Mouse (Mus musculus) MEL (cell line): Measurements from ENCODE around the gene Gm38392. TPM values are rescaled to one million over a fixed set of nuclear protein-coding genes. Genes with fewer than 3 reads are reported as not detected.

Source experiments
- DNase-seq: peaks from one replicate; pipeline ENCODE4 v3.0.0; 2011; ENCODE audit warnings: low read depth, low spot score
- H3K27ac ChIP-seq: 2 replicates; pipeline ENCODE4 v1.5.1; 2012; ENCODE audit warnings: low read depth, mild to moderate bottlenecking, control low read depth, low read length, moderate library complexity; ENCODE audit not compliant: control insufficient read depth
- H3K27me3 ChIP-seq, 2 experiments: fragments of 150-350 bp in 1 of 2; sonication (generic) in 1 of 2; 2 replicates each; pipeline ENCODE4 v1.6.1; 2012; ENCODE audit warnings: low read length in 2 of 2, mild to moderate bottlenecking in 2 of 2, improper control_type of control experiment in 1 of 2, moderate library complexity in 1 of 2; ENCODE audit not compliant: insufficient read depth in 2 of 2, control insufficient read depth in 1 of 2
- H3K36me3 ChIP-seq, 2 experiments: 2 replicates each; pipeline ENCODE4 v1.6.1; 2012 to 2014; ENCODE audit warnings: low read length in 2 of 2, improper control_type of control experiment in 1 of 2, inconsistent platforms in 1 of 2, mild to moderate bottlenecking in 1 of 2; ENCODE audit not compliant: insufficient read depth in 2 of 2, control insufficient read depth in 1 of 2
- H3K4me1 ChIP-seq, 2 experiments: fragments of 150-350 bp in 1 of 2; sonication (generic) in 1 of 2; 2 replicates each; pipeline ENCODE4 v1.6.1; 2012; ENCODE audit warnings: low read length in 2 of 2, improper control_type of control experiment in 1 of 2, mild to moderate bottlenecking in 1 of 2; ENCODE audit not compliant: insufficient read depth in 2 of 2, control insufficient read depth in 1 of 2
- H3K4me3 ChIP-seq, 2 experiments: fragments of 150-350 bp in 1 of 2; sonication (generic) in 1 of 2; 2 replicates each; pipeline ENCODE4 v1.5.1; 2012; ENCODE audit warnings: low read depth in 2 of 2, low read length in 2 of 2, mild to moderate bottlenecking in 2 of 2, moderate library complexity in 2 of 2, control low read depth in 1 of 2, improper control_type of control experiment in 1 of 2; ENCODE audit not compliant: control insufficient read depth in 1 of 2, insufficient read depth in 1 of 2
- H3K79me2 ChIP-seq: 2 replicates; pipeline ENCODE4 v1.6.1; 2012; ENCODE audit warnings: mild to moderate bottlenecking, low read length, moderate library complexity; ENCODE audit not compliant: control insufficient read depth, poor library complexity, insufficient read depth
- H3K9ac ChIP-seq: 2 replicates; pipeline ENCODE4 v1.6.1; 2012; ENCODE audit warnings: low read depth, mild to moderate bottlenecking, control low read depth, low read length, moderate library complexity; ENCODE audit not compliant: control insufficient read depth, poor library complexity, severe bottlenecking
- H3K9me3 ChIP-seq: fragments of 150-350 bp; sonication (generic); replicated peaks from 2 replicates; pipeline ENCODE4 v1.6.1; 2012; ENCODE audit warnings: mild to moderate bottlenecking, low read length, improper control_type of control experiment, moderate library complexity; ENCODE audit not compliant: insufficient read depth
- BHLHE40 ChIP-seq: IDR thresholded peaks from 2 replicates; pipeline ENCODE4 v1.6.1; 2012; ENCODE audit warnings: low read depth, mild to moderate bottlenecking, inconsistent platforms, low read length, improper control_type of control experiment, borderline replicate concordance
- CHD1 ChIP-seq: IDR thresholded peaks from 2 replicates; pipeline ENCODE4 v1.6.1; 2012; ENCODE audit warnings: low read depth, mild to moderate bottlenecking, inconsistent platforms, low read length, improper control_type of control experiment
- CHD2 ChIP-seq: IDR thresholded peaks from 2 replicates; pipeline ENCODE4 v1.6.1; 2011; ENCODE audit warnings: low read length, improper control_type of control experiment
- E2F4 ChIP-seq: IDR thresholded peaks from 2 replicates; pipeline ENCODE4 v1.6.1; 2011; ENCODE audit warnings: low read depth, low read length, improper control_type of control experiment, borderline replicate concordance
- ELF1 ChIP-seq: IDR thresholded peaks from 2 replicates; pipeline ENCODE4 v1.6.1; 2014; ENCODE audit warnings: low read depth, mild to moderate bottlenecking, inconsistent platforms, low read length, improper control_type of control experiment, moderate library complexity
- EP300 ChIP-seq, 2 experiments: IDR thresholded peaks; 2 replicates each; pipeline ENCODE4 v1.6.1; 2011; ENCODE audit warnings: improper control_type of control experiment in 2 of 2, low read length in 2 of 2, low read depth in 1 of 2, mild to moderate bottlenecking in 1 of 2
- ETS1 ChIP-seq: IDR thresholded peaks from 2 replicates; pipeline ENCODE4 v1.6.1; 2012; ENCODE audit warnings: low read depth, mild to moderate bottlenecking, inconsistent platforms, low read length, improper control_type of control experiment, moderate library complexity
- GABPA ChIP-seq: IDR thresholded peaks from 2 replicates; pipeline ENCODE4 v1.6.1; 2012; ENCODE audit warnings: low read depth, mild to moderate bottlenecking, inconsistent platforms, low read length, improper control_type of control experiment, moderate library complexity
- GATA1 ChIP-seq: IDR thresholded peaks from 2 replicates; pipeline ENCODE4 v1.6.1; 2011; ENCODE audit warnings: low read depth, low read length, improper control_type of control experiment
- JUND ChIP-seq: IDR thresholded peaks from 2 replicates; pipeline ENCODE4 v1.6.1; 2011; ENCODE audit warnings: low read depth, mild to moderate bottlenecking, improper control_type of control experiment, low read length
- MAFK ChIP-seq: IDR thresholded peaks from 2 replicates; pipeline ENCODE4 v1.6.1; 2011; ENCODE audit warnings: low read depth, mild to moderate bottlenecking, low read length, improper control_type of control experiment, borderline replicate concordance
- MAX ChIP-seq: IDR thresholded peaks from 2 replicates; pipeline ENCODE4 v1.6.1; 2011; ENCODE audit warnings: low read length, improper control_type of control experiment
- MYC ChIP-seq: IDR thresholded peaks from 2 replicates; pipeline ENCODE4 v1.6.1; 2011; ENCODE audit warnings: low read depth, mild to moderate bottlenecking, low read length, improper control_type of control experiment, moderate library complexity
- NELFE ChIP-seq: IDR thresholded peaks from 2 replicates; pipeline ENCODE4 v1.6.1; 2011; ENCODE audit warnings: low read depth, low read length, improper control_type of control experiment
- POLR2AphosphoS5 ChIP-seq: IDR thresholded peaks from 2 replicates; pipeline ENCODE4 v1.6.1; 2012; ENCODE audit warnings: low read depth, borderline replicate concordance, mild to moderate bottlenecking, inconsistent platforms, low read length, moderate library complexity, mixed read lengths
- SIN3A ChIP-seq: IDR thresholded peaks from 2 replicates; pipeline ENCODE4 v1.6.1; 2012; ENCODE audit warnings: low read length, improper control_type of control experiment, inconsistent platforms
- TCF12 ChIP-seq: IDR thresholded peaks from 2 replicates; pipeline ENCODE4 v1.6.1; 2014; ENCODE audit warnings: low read depth, mild to moderate bottlenecking, inconsistent platforms, low read length, improper control_type of control experiment, moderate library complexity
- USF1 ChIP-seq: IDR thresholded peaks from 2 replicates; pipeline ENCODE4 v1.6.1; 2014; ENCODE audit warnings: low read depth, mild to moderate bottlenecking, inconsistent platforms, low read length, improper control_type of control experiment, moderate library complexity
- USF2 ChIP-seq, 2 experiments: IDR thresholded peaks; 2 replicates each; pipeline ENCODE4 v1.6.1; 2011 to 2012; ENCODE audit warnings: improper control_type of control experiment in 2 of 2, low read length in 2 of 2, borderline replicate concordance in 1 of 2, inconsistent platforms in 1 of 2, low read depth in 1 of 2, mild to moderate bottlenecking in 1 of 2; ENCODE audit not compliant: insufficient read depth in 1 of 2
- ZC3H11A ChIP-seq: IDR thresholded peaks from 2 replicates; pipeline ENCODE4 v1.6.1; 2012; ENCODE audit warnings: low read depth, mild to moderate bottlenecking, inconsistent platforms, low read length, improper control_type of control experiment
- ZKSCAN1 ChIP-seq: IDR thresholded peaks from 2 replicates; pipeline ENCODE4 v1.6.1; 2012; ENCODE audit warnings: low read depth, mild to moderate bottlenecking, inconsistent platforms, low read length, improper control_type of control experiment, moderate library complexity
- ZMIZ1 ChIP-seq: IDR thresholded peaks from 2 replicates; pipeline ENCODE4 v1.6.1; 2012; ENCODE audit warnings: low read depth, mild to moderate bottlenecking, inconsistent platforms, low read length, improper control_type of control experiment, moderate library complexity
- ZNF384 ChIP-seq: IDR thresholded peaks from 2 replicates; pipeline ENCODE4 v1.6.1; 2012; ENCODE audit warnings: low read depth, mild to moderate bottlenecking, inconsistent platforms, low read length, improper control_type of control experiment
- polyA plus RNA-seq, 2 experiments: library from polyadenylated mRNA; stranded (reverse) in 1 of 2; unstranded in 1 of 2; fragments of >175 nt in 1 of 2; fragments of >200 nt in 1 of 2; gene quantifications; 2 replicates each; pipeline versions ENCODE4 v1.2.1 to v1.2.4; 2012; ENCODE audit warnings: low replicate concordance in 2 of 2, low read depth in 1 of 2; ENCODE audit not compliant: insufficient read length in 2 of 2, insufficient read depth in 1 of 2, missing spikeins in 1 of 2
- total RNA-seq: library from RNA; depleted of rRNA; stranded (reverse); fragments of 300-350 nt; gene quantifications from 2 replicates; pipeline ENCODE4 v1.2.3, GENCODE M21; 2012

Gene Gm38392
- total and polyA plus RNA-seq, 3 experiments, result 0.69 to 0.84 TPM; not detected in 1

- Histone ChIP-seq H3K4me3 (no peak overlapping the region), H3K9me3 (no peaks in the 10 kb centered on the region), H3K4me1 (peaks cover 0 to 3% of the 10 kb centered on the region in 2 experiments; a peak in 3 of 4 replicates), H3K27ac (no peak overlapping the region), H3K79me2 (no peaks in the 10 kb centered on the region), H3K27me3 (peaks cover 5 to 11% of the 10 kb centered on the region in 2 experiments), H3K36me3 (no peaks in the 10 kb centered on the region; a peak in 1 of 4 replicates), H3K9ac (no peak overlapping the region)
- no peak for DNase-seq
- no peak for TF ChIP-seq MAFK
- TF ChIP-seq TCF12, result no peak
These were observed 87.4 kb downstream of the Gm38392 start for GRCm38 (mm10) chr3:88199541-88200110.

- Histone ChIP-seq H3K4me1 (peaks cover 0 to 3% of the 10 kb centered on the region in 2 experiments; a peak in 3 of 4 replicates), H3K27ac (no peak overlapping the region), H3K4me3 (no peak overlapping the region), H3K9me3 (no peaks in the 10 kb centered on the region), H3K36me3 (no peaks in the 10 kb centered on the region; a peak in 1 of 4 replicates), H3K27me3 (peaks cover 5 to 7% of the 10 kb centered on the region in 2 experiments), H3K79me2 (no peaks in the 10 kb centered on the region), H3K9ac (no peak overlapping the region)
- no peak for DNase-seq
- TF ChIP-seq SIN3A (no peak), E2F4 (no peak), ZMIZ1 (no peak), ETS1 (no peak), GATA1 (no peak), MYC (no peak), POLR2AphosphoS5 (no peak), BHLHE40 (no peak), CHD1 (no peak)
These were observed 88.4 kb downstream of the Gm38392 start for GRCm38 (mm10) chr3:88198505-88199020.

- Histone ChIP-seq H3K9ac (no peak overlapping the region), H3K9me3 (no peaks in the 10 kb centered on the region), H3K79me2 (no peaks in the 10 kb centered on the region), H3K27ac (no peak overlapping the region), H3K4me3 (no peak overlapping the region), H3K36me3 (no peaks in the 10 kb centered on the region; a peak in 1 of 4 replicates), H3K27me3 (peaks cover 5 to 7% of the 10 kb centered on the region in 2 experiments; a peak in 3 of 4 replicates), H3K4me1 (peaks cover 0 to 3% of the 10 kb centered on the region in 2 experiments; a peak in 3 of 4 replicates)
- DNase-seq, result no peak
- TF ChIP-seq GABPA, result no peak
- TF ChIP-seq ZC3H11A, result no peak
- no peak for TF ChIP-seq USF2 (IDR thresholded peaks at IDR 0.05; ENCODE audit: borderline replicate concordance in 1 of 2, insufficient read depth in 1 of 2, low read depth in 1 of 2, low read length in 2 of 2)
- no peak for TF ChIP-seq EP300 (IDR thresholded peaks at IDR 0.05; ENCODE audit: low read depth in 1 of 2, low read length in 2 of 2)
- no peak for TF ChIP-seq NELFE
- no peak for TF ChIP-seq USF1
- TF ChIP-seq ZNF384, result no peak
- no peak for TF ChIP-seq CHD1
- TF ChIP-seq MAX, result no peak
- no peak for TF ChIP-seq JUND
- no peak for TF ChIP-seq GATA1
- TF ChIP-seq ZKSCAN1, result no peak
- no peak for TF ChIP-seq POLR2AphosphoS5
- no peak for TF ChIP-seq CHD2
- TF ChIP-seq ELF1, result no peak
- TF ChIP-seq E2F4, result no peak
These were observed 89.1 kb downstream of the Gm38392 start for GRCm38 (mm10) chr3:88197741-88198504.
